Mouse (Mus musculus) brain, embryonic 14.5 days (tissue): ENCODE results near the gene Cog5. TPM values are rescaled to one million over a fixed set of nuclear protein-coding genes. Genes with fewer than 3 reads are reported as not detected.

Experiments used
- DNase-seq: peaks from one replicate; pipeline ENCODE4 v3.0.0-alpha.2; 2011; ENCODE audit warnings: low read depth
- CTCF ChIP-seq: fragments of 200-500 bp; IDR thresholded peaks from 2 replicates; pipeline ENCODE4 v1.5.1; 2012; ENCODE audit warnings: inconsistent platforms, mild to moderate bottlenecking, moderate library complexity, borderline replicate concordance; ENCODE audit not compliant: insufficient read depth, insufficient read length; ENCODE audit errors: extremely low read depth
- POLR2A ChIP-seq: fragments of 200-500 bp; IDR thresholded peaks from 2 replicates; pipeline ENCODE4 v1.6.1; 2012; ENCODE audit warnings: mild to moderate bottlenecking, inconsistent platforms, borderline replicate concordance; ENCODE audit not compliant: poor library complexity, insufficient read depth, insufficient read length, severe bottlenecking; ENCODE audit errors: extremely low read depth
- polyA plus RNA-seq: library from polyadenylated mRNA; depleted of rRNA; stranded (reverse); fragments of >200 nt; gene quantifications from 2 replicates; pipeline ENCODE4 v1.2.3, GENCODE M21; 2012

The Cog5 gene
- polyA plus RNA-seq, 1 experiment = 32.9 TPM

DNA sequence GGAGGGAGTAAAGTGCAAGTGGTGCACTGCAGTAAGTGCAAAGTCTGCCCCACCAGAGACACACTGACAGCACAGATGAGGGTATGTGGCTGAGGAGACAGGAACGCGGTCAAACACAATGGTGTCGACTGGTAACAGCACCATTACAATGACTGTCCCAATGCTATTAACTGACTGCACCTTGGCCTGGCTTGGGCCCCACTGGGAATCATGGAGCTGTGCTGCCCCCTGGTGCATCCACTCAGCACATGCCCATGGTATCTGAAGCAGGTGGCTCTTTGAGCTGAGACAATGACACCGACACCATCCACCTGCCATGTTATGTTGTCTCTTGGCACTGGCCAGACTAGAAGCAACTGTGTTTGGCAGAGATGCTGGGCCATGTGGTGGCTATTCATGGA is 272.0 kb downstream of the Cog5 start:
- peak; percentile 80 for TF ChIP-seq CTCF
- TF ChIP-seq POLR2A = no peak
- peak; percentile 87 for DNase-seq

- DNase-seq = no peak
- no peak for TF ChIP-seq POLR2A
- TF ChIP-seq CTCF = no peak
Observed at GRCm38 (mm10) chr12:31928498-31928897, 273.8 kb downstream of the Cog5 start.

DNA sequence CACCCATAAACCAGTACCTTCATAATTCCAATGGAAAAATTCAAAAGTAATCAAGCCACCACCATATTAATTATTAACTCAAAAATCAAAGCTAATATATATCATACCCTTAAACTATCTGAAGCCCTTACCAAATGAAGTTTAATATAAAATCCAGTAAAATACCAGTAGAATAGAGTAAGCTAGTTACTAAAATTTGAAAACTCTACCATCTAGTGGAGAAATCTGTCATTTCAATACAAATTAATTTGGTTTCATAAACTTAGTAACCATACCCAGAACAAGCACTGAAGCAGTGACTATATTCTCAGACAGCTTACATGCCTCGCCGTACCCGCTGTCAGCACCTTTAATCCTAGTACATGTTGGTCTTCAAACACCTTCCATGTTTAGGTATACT is 277.1 kb downstream of the Cog5 start:
- no peak for TF ChIP-seq CTCF
- TF ChIP-seq POLR2A = no peak
- no peak for DNase-seq

DNA sequence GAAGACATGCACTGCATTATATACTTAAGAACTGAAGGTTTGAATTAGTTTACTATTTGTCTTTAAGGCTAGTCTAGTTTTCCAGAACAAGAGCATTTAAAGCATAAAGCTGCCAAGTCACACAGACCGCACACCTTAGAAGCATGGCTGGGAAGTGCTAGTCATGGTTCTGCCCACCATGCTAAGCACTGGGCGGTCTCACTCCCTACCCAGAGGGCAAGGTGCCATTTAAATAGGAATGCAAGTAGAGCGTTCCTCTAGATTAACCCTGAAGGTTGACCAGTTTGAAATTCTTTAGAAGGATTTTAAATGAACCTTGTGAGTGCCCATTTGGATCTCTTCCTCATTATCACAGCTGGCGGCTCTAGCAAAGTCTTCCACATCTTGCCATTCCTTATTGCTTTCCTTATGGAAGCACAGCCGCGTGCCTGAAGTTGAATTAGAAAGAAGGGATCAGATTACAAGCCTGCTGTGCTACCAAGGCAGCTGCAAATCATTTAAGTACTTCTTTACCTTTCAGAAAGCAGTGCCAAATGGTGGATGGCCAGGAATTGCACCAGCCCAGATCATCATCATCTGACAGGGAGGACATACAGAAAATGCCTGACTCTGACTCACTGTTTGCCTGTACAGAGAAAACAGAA is 282.1 kb downstream of the Cog5 start:
- TF ChIP-seq POLR2A (no peak), CTCF (no peak)
- no peak for DNase-seq

DNA sequence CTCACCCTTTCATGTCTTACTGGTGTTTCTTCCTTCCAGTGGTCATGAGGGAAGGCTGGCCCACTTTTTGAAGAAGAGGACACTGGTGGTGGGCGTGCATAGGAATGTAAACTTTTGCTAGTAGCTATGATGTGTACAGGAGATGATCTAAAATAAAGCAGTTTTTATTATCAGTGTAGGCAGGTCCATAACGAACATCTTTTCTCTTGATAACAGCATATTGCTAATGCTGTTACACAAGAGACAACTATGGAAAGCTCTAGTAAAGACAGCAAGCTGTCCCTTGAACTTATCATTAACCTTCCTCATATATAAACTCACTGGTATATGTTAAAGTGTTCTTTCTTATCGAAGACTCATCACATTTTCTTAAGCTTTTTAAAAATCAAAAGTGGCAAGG is 282.9 kb downstream of the Cog5 start:
- TF ChIP-seq POLR2A = no peak
- TF ChIP-seq CTCF = no peak
- no peak for DNase-seq

- TF ChIP-seq POLR2A = no peak
- TF ChIP-seq CTCF = no peak
- no peak for DNase-seq
Observed at GRCm38 (mm10) chr12:31938391-31938997, 283.8 kb downstream of the Cog5 start.

DNA sequence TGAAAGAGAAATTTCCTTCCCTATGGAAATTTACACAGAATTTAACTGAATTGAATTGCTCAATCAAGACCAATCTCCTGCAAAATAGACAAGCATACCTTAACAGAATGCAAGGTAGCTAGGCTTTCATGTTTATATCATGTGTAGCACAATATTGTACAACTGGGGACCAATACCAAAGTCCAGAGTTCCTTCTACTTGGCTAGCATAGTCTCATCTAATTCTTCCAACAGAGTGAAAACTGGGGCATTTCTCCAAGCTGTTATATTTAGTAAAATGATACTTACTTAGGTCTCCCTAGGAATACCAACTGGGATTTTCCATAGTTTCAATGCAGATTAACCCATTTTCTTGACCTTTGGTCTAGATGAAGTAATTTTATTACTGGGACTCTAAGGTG is 284.4 kb downstream of the Cog5 start:
- DNase-seq = no peak

DNA sequence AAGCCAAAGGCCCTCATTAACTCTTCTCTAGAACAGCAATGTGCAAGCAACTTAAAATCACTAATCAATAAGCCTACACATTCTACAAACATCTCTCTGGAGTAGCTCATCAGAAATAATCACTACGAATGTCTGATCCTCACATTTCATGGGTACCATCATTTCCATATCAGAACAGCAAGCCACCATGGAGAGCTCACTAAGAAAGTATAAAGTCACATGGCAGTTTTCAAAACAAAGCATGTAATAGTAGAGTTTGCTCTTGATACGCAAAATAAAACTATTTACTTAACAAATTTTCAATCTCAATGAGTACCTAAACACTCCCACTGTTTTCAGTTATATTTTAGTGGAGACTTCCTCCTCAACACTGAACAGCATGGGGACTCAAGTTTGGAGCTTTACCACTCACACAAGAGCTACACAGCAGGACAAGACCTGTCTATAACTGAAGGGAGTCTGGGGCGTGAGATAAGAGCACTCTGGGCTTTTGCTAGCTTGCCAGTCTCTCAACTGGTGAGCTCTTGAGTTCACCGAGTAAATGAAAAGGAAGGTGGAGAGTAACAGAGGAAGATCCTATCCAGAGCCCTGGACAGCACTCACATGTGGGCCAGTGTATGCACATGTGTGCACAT is 288.5 kb downstream of the Cog5 start:
- no peak for DNase-seq
- TF ChIP-seq CTCF (no peak), POLR2A (no peak)

More for the DNA sequence above, 284.4 kb downstream of the Cog5 start:
- no peak for TF ChIP-seq CTCF
- no peak for TF ChIP-seq POLR2A

- no peak for DNase-seq
- no peak for TF ChIP-seq POLR2A
- no peak for TF ChIP-seq CTCF
Observed at GRCm38 (mm10) chr12:31944405-31944804, 289.7 kb downstream of the Cog5 start.

DNA sequence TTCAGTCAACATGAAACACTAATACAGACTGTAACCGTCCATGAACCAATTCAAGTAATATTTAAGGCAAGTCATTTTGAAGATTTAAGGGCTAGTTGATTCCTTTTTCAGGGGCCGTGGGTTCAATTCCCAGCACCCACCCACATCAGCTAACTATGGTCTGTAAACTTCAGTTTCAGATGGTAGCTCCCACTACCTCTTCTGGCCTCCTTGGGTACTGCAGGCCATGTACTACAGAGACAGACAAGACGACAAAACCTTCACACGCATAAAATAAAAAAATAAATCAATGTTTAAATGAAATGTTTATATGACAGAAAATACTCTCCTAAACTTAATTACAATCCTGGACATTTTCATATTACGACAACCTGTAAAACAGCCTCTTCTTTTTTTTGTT is 292.8 kb downstream of the Cog5 start:
- DNase-seq = no peak
- TF ChIP-seq CTCF = peak; percentile 38; the same call in 1 of the 2 replicates
- TF ChIP-seq POLR2A = no peak

DNA sequence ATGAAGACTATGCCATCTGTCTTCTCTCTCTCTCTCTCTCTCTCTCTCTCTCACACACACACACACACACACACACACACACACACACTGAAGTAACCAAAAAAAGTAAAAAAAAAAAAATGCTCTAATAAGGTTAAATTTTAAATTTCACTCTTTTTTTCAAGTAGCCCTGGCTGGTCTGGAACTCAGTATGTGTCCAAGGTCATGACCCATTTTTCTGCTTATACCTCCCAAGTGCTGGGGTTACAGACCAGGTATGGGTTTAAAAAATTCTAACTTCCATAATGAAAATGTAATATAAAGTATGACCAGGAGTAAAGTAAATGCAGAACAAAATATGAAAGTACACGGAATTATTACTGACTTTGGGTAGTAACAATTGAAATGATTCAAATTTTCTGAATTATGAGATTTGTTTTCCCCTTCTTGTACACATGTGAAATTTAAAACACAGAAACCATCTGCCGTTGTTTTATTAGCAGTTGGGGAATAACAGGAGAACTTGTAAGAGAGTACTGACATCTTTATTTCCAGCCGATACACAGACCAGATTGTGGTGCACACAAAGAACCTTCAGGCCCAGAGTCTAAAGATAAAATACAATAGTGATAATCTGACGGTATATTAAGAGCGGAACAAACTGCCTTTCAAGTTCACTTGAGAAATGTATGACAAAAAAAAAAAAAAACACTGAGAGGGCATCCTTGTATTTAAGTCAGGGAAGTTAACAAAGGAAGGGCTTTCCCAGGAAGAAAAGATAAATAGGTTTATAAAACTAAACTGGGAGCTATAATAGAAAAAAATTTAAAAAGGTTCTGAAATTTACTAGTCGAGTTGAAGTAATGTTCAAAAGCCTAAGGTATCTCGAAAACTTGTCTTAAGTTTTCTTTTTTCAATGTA is 293.7 kb downstream of the Cog5 start:
- DNase-seq = peak; percentile 31
- no peak for TF ChIP-seq POLR2A
- TF ChIP-seq CTCF = no peak
